Mouse (Mus musculus) kidney, adult 2 months (tissue): ENCODE measurements around the gene Ppfibp1.

Experiments used
- CTCF ChIP-seq: fragments of 200-500 bp; conservative IDR thresholded peaks from 2 replicates; pipeline ENCODE4 v1.5.1; 2011; ENCODE audit warnings: low read depth, mild to moderate bottlenecking, control low read depth, low read length, moderate library complexity, mixed read lengths; ENCODE audit not compliant: insufficient read depth, insufficient read length
- POLR2A ChIP-seq: fragments of 200-500 bp; IDR thresholded peaks from one replicate; pipeline ENCODE4 v1.6.1; 2011; ENCODE audit warnings: low read depth, low read length, control low read depth

DNA sequence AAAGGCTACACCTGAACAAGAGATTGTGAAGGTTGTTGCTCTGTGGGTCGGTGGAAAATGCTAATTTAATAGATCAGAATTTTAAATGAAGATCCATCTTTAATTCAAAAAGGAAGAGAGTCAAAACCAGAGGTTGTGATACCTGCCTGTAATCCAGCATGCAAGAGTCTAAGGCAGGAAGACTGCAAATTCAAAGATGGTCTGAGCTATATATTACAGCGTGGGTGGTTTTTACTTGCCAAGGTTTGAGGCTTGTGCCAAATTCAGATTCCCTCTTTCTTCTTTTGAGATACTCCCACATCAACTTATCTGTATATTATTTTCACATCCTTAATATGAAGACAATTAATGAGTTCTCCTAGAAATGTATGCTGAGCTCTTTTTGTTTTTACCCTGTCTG is 140.1 kb downstream of the Ppfibp1 start:
- TF ChIP-seq CTCF (no peak), POLR2A (no peak)
